Mouse (Mus musculus): ENCODE measurements at regions not wholly inside any gene's neighbourhood (a gene's known extent, or its start where the extent isn't known, plus 50 kb on each side); places are given as distances from the start of the nearest gene placed in this dataset.

- no peak for DNase-seq (ENCODE audit: low read depth)
Observed at GRCm38 (mm10) chr15:67467404-67468345, 967.0 kb upstream of the Lrrc6 start.

GRCm38 (mm10) chr15:67462863-67463262, 962.2 kb upstream of the Lrrc6 start:
- no peak for DNase-seq (ENCODE audit: low read depth)

- no peak for DNase-seq (ENCODE audit: low read depth)
Observed at GRCm38 (mm10) chr15:67460384-67460783, 959.7 kb upstream of the Lrrc6 start.

GRCm38 (mm10) chr15:67434284-67434683, 933.6 kb upstream of the Lrrc6 start:
- peak; percentile 86 for DNase-seq (ENCODE audit: low read depth)

- DNase-seq (ENCODE audit: low read depth), result no peak
Observed at GRCm38 (mm10) chr15:67423922-67424321, 923.2 kb upstream of the Lrrc6 start.

GRCm38 (mm10) chr15:67422277-67422953, 921.7 kb upstream of the Lrrc6 start:
- DNase-seq (ENCODE audit: low read depth), result no peak

DNA sequence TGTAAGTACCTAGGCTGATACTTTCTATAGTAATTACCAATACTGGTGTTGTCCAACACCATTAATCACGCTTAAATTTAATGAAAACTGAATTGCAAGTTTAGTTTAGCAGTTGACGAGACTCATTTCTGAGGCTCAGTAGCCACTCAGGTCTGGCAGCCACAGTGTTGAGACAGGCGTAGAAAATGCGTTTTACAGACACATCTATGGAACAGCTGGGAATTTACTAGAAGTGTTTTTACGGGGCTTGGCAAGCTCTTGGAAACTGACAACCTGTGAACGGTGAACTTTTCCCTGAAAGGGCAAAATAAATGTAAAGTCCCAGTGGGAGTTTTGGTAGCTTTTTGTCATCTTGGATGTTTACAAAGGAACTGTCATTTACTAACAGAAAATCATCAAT, 920.1 kb upstream of the Lrrc6 start:
- DNase-seq (ENCODE audit: low read depth), result no peak

DNA sequence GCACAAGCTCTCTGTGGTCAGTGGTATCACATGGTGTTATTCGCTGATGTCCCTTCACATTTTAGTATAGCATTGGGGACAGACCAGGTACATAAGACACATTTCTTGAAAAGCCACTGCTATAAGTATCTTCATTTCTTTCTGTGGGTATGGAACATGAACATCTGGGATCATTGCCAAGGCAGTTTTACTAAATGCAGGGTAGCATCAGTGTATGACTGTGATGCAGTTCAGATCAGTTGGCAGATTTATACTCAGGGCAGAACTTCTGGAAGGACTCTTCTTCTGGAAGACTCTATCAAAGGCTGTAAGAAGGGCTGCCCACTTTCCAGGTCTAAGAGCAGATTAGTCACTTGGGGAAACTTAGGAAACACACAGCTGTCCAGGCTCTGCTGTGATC, 919.0 kb upstream of the Lrrc6 start:
- DNase-seq (ENCODE audit: low read depth), result no peak

DNA sequence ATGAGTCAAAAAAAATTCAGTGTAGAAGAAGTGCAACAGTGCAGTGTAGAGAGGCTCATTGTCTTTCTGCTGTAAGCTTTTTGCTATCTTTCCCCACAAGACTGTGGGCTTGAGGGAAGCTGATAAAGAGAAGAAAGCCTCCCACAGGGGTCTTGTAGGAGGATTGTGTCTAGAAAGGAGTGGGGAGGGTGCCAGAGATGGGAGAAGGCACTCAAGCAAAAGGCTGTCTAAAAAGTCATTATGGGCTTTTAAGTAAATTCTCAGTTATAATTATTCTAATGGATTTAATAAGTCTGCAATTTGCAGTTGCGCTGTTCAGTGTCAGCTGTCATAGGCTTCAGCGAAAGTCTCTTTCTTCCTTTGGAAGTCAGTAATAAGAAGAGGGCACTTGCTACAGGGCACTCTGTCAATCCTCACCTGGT, 917.0 kb upstream of the Lrrc6 start:
- DNase-seq (ENCODE audit: low read depth), result no peak

DNA sequence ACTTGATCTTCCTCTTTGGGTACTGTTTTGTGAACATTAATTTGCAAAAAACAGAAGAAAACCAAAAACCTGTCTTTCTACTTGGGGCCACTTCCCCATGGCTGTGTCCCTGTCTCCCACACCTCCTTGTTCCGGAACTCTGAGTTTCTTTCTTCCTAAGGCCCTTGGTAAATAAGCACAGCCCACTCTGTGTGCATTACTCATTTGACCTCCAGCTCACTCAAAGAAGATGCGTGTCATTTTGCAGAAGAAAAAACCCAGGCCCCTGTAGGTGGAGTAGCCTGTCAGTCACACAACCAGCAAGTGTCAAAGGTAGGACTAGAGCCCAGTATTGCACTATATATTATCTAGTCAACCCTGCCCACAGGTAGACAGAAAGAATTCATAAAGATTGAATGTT, 915.1 kb upstream of the Lrrc6 start:
- DNase-seq (ENCODE audit: low read depth), result no peak

GRCm38 (mm10) chr15:67414371-67414930, 913.7 kb upstream of the Lrrc6 start:
- DNase-seq (ENCODE audit: low read depth), result no peak

- DNase-seq (ENCODE audit: low read depth), result no peak
Observed at GRCm38 (mm10) chr15:67413581-67413980, 912.9 kb upstream of the Lrrc6 start.

GRCm38 (mm10) chr15:67412394-67412793, 911.7 kb upstream of the Lrrc6 start:
- DNase-seq (ENCODE audit: low read depth), result no peak

DNA sequence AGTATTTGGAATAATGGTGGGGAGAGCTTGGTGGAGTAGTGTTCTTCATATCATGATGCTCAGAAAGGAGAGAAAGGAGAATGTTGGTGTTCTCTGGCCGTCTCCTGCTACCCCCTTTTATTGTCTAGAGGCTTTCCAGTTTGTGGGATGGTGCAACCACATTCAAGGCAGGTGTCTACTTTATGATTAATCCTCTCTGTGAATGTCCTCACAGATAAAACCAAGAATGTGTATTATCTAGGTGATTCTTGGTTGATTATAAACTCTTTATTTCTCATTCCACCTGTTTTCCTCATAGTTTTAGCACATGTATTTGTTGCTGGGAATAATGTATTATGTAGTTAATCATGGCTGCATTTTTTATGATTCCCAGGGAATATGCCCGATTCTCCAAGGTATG, 910.9 kb upstream of the Lrrc6 start:
- DNase-seq (ENCODE audit: low read depth), result no peak

- DNase-seq (ENCODE audit: low read depth), result peak; percentile 82
Observed at GRCm38 (mm10) chr15:67410012-67410411, 909.3 kb upstream of the Lrrc6 start.

- DNase-seq (ENCODE audit: low read depth), result peak; percentile 38
Observed at GRCm38 (mm10) chr15:67408871-67409559, 908.3 kb upstream of the Lrrc6 start.

DNA sequence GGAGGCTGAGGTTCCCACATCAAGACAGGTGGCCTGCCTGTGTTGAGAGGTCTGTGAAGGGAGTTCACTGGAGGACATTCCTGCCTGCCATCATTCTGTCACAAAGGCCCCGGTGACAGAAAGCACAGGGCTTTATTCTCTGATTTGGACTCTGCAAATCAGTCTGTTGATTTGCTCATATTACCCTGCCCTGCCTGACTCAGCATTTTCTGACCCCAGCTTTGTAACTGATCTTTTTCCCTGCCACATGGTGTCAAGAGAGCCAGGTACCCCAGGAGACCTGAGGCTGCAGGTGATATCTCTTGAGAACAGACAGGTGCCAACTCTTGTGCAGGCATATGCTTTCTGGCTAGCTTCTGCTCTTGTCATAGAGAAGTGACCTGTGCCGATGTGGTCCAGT, 906.5 kb upstream of the Lrrc6 start:
- no peak for DNase-seq (ENCODE audit: low read depth)

- DNase-seq (ENCODE audit: low read depth), result no peak
Observed at GRCm38 (mm10) chr15:67405523-67405922, 904.8 kb upstream of the Lrrc6 start.

DNA sequence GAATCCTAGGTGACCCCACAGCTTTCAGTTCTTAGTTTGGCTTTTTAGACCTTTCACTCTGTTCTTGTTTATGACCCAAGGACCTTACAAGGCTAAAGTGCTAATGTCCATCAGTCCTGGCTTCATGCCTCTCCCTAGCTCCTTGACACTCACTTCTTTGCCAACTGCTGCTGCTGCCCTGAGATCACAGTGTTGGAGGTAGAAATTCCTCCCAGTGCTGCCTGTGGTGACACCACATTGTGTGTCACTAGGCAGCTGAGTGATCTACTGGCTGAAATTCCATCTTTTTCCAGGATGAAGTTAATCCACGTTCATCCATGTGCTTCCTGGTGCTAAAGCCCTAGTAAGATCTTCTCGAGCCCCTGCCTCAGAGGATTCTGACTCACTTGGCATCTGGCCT, 904.3 kb upstream of the Lrrc6 start:
- DNase-seq (ENCODE audit: low read depth), result no peak

DNA sequence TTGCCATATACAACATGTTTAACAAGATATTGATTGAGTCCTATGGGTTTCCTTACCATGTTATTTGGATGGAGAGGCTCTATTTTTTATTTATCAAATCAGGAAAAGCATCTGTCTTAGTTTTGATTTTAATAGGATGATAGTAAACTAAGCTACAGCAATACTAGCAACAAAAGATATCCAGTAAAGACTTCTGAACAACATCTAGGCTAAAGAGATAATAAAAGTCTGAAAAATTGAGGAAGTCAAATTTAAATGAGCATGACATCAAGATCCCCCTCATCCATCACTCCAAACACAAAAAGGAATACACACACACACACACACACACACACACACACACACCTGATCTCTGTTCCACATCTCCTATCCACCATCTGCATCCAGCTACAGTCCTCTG, 901.6 kb upstream of the Lrrc6 start:
- DNase-seq (ENCODE audit: low read depth), result no peak

- no peak for DNase-seq (ENCODE audit: low read depth)
Observed at GRCm38 (mm10) chr15:67397269-67397668, 896.6 kb upstream of the Lrrc6 start.

DNA sequence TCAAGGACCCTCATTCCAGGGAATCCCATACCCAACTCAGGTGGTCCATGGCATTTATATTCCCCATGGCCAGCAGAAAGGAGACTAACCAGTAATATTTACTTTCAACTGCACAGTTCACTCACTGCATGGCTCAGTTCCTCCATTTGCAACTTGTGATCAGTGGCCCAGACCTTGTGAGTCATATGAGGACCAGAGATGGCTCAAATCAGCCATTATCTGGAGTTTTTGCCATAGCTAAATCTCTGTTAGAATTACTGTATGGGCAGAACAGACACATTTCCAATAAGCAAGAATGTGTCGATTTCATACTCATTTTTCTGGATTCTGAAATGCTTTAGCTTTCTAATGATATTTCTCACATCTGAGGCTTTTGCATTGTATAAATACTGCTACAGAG, 894.4 kb upstream of the Lrrc6 start:
- DNase-seq (ENCODE audit: low read depth), result no peak

Measured in induced T-regulatory cell, adult 2 months (primary cell).